Mouse (Mus musculus) CH12.LX (cell line): ENCODE measurements around the gene Sf3a2. TPM values are rescaled to one million over a fixed set of nuclear protein-coding genes. Genes with fewer than 3 reads are reported as not detected.

Experiments used
- DNase-seq: peaks from one replicate; pipeline ENCODE4 v3.0.0-alpha.2; 2013; ENCODE audit errors: extremely low read depth
- H3K27ac ChIP-seq: 2 replicates; pipeline ENCODE4 v1.5.1; 2012; ENCODE audit warnings: low read depth, mild to moderate bottlenecking, control low read depth, moderate library complexity; ENCODE audit not compliant: insufficient read depth
- H3K27me3 ChIP-seq: replicated peaks from 2 replicates; pipeline ENCODE3; 2012; ENCODE audit warnings: inconsistent platforms
- H3K36me3 ChIP-seq, 2 experiments: replicated peaks in 1 of 2; 2 replicates each; pipeline versions ENCODE3 to v1.6.1; 2012; ENCODE audit warnings: inconsistent platforms in 1 of 2, low read length in 1 of 2, mild to moderate bottlenecking in 1 of 2, mixed read lengths in 1 of 2, moderate library complexity in 1 of 2; ENCODE audit not compliant: control insufficient read depth in 1 of 2, insufficient read depth in 1 of 2
- H3K4me1 ChIP-seq, 2 experiments: 2 replicates each; pipeline ENCODE4 v1.6.1; 2012; ENCODE audit warnings: inconsistent platforms in 1 of 2, moderate library complexity in 1 of 2; ENCODE audit not compliant: insufficient read depth in 2 of 2, control insufficient read depth in 1 of 2
- H3K4me2 ChIP-seq: 2 replicates; pipeline ENCODE4 v1.6.1; 2012; ENCODE audit warnings: low read depth, mild to moderate bottlenecking, control low read depth; ENCODE audit not compliant: poor library complexity, insufficient read depth, severe bottlenecking
- H3K4me3 ChIP-seq, 3 experiments: fragments of 150-350 bp in 1 of 3; sonication (generic) in 1 of 3; replicated peaks in 1 of 3; 2 replicates each; pipeline versions ENCODE3 to v1.5.1; 2011 to 2012; ENCODE audit warnings: low read depth in 2 of 3, low read length in 2 of 3, mild to moderate bottlenecking in 2 of 3, moderate library complexity in 2 of 3, control low read depth in 1 of 3, improper control_type of control experiment in 1 of 3, inconsistent platforms in 1 of 3, mixed read lengths in 1 of 3; ENCODE audit not compliant: poor library complexity in 1 of 3
- H3K79me2 ChIP-seq: replicated peaks from 2 replicates; pipeline ENCODE4 v1.6.1; 2012; ENCODE audit warnings: mild to moderate bottlenecking, moderate library complexity; ENCODE audit not compliant: control insufficient read depth, poor library complexity, insufficient read depth, severe bottlenecking; ENCODE audit errors: extremely low read depth
- H3K9ac ChIP-seq: 2 replicates; pipeline ENCODE4 v1.6.1; 2012; ENCODE audit warnings: low read depth, mild to moderate bottlenecking, control low read depth, moderate library complexity; ENCODE audit not compliant: insufficient read depth
- H3K9me3 ChIP-seq: replicated peaks from 2 replicates; pipeline ENCODE3; 2012; ENCODE audit warnings: low read length, inconsistent platforms, mixed read lengths
- BHLHE40 ChIP-seq: IDR thresholded peaks from 2 replicates; pipeline ENCODE4 v1.6.1; 2011; ENCODE audit warnings: mild to moderate bottlenecking, low read depth, low read length, improper control_type of control experiment
- POLR2AphosphoS2 ChIP-seq: IDR thresholded peaks from 2 replicates; pipeline ENCODE4 v1.6.1; 2011; ENCODE audit warnings: low read depth, low read length, improper control_type of control experiment
- TBP ChIP-seq: conservative IDR thresholded peaks from 2 replicates; pipeline ENCODE4 v1.6.1; 2011; ENCODE audit warnings: low read depth, low read length, improper control_type of control experiment
- UBTF ChIP-seq: IDR thresholded peaks from 2 replicates; pipeline ENCODE4 v1.6.1; 2012; ENCODE audit warnings: low read depth, mild to moderate bottlenecking, inconsistent platforms, low read length, improper control_type of control experiment, moderate library complexity
- ZKSCAN1 ChIP-seq: IDR thresholded peaks from 2 replicates; pipeline ENCODE4 v1.6.1; 2012; ENCODE audit warnings: low read depth, inconsistent platforms, low read length, improper control_type of control experiment, borderline replicate concordance
- ZMIZ1 ChIP-seq: IDR thresholded peaks from 2 replicates; pipeline ENCODE4 v1.6.1; 2012; ENCODE audit warnings: low read depth, mild to moderate bottlenecking, inconsistent platforms, low read length, improper control_type of control experiment
- dilution Hi-C: fragments of 300-500 bp; cut with MboI; formaldehyde crosslinking; loops from 2 replicates; pipeline ENCODE4 v1.14.3; 2020; ENCODE audit warnings: low sequenced_read_pairs; ENCODE audit not compliant: extremely low pct_unique_long_range_greater_than_20kb, extremely low pct_ligation_motif_present
- in situ Hi-C: fragments of 300-500 bp; cut with MboI; formaldehyde crosslinking; loops from 3 replicates; pipeline ENCODE4 v1.14.3; 2019; ENCODE audit warnings: low sequenced_read_pairs, low pct_ligation_motif_present, low pct_unique_long_range_greater_than_20kb, mixed read lengths
- polyA plus RNA-seq: library from polyadenylated mRNA; unstranded; fragments of >175 nt; gene quantifications from 2 replicates; pipeline ENCODE4 v1.2.1, GENCODE M21; 2012; ENCODE audit warnings: low read depth; ENCODE audit not compliant: insufficient read length
- total RNA-seq, 2 experiments: library from RNA; depleted of rRNA; stranded (reverse); fragments of 300-350 nt in 1 of 2; fragments of >200 nt in 1 of 2; gene quantifications; 2 replicates each; pipeline ENCODE4 v1.2.3; 2012 to 2014

Gene Sf3a2
- total and polyA plus RNA-seq, 3 experiments, result 12.4 to 153 (median 29.0) TPM

DNA sequence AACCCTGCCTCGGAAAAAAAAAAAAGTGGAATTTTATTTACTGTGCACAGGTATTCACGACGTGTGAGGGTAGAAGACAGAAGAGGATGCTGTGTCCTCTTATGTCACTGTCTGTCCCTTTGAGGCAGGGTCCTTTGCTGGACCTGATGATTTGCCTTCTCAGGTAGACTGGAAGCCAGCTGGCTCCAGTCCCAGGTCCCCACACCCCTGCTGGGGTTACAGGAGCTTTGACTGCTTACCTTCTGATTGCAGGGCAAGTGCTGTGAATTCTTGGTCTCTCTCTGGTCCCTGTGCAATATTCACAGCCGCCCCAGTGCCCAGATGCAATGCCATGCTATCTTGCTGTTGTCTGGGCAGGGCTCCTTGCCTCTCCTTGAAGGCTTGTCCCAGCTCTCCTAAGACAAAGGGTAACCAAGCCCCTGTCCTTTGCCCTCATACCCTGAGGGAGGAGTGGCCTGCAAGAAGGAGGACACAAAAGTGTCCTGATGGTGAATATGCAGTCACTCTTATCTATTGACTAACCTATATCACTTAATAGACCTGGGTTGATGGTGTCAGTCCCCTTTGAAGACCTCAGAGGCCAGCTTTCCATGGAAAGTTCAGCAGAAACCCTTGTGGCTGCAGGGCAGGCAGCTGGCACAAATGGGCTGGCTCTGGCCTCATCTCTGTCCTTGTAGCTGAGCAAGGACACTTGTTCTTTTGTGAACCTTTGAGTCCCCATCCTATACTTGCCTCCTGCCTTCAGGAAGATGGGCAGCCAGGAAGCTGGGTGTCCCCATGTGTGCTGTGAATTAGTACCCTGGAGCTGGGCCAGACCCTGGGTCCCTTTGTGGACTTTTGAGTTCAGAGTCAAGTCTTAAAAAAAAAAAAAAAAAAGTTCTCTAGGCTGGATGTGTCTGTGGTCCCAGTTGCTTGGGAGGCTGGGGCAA lies 37.1 kb upstream of the Sf3a2 start:
- TF ChIP-seq TBP, result no peak
- peaks cover 88% of the 10 kb centered on the region for H3K79me2 ChIP-seq
- H3K4me3 ChIP-seq, result no peak overlapping the region
- no peak for DNase-seq
- peaks cover 15 to 70% of the 10 kb centered on the region in 2 experiments for H3K36me3 ChIP-seq
- H3K27me3 ChIP-seq, result no peaks in the 10 kb centered on the region
- dilution Hi-C loops, result no loop called here
- no peak overlapping the region for H3K9ac ChIP-seq
- H3K4me2 ChIP-seq, result no peak overlapping the region
- in situ Hi-C loops, result loop anchor here (5.0 kb wide), 1 partner anchor 36 kb away; the partner anchor contains the start of genes Plekhj1 and Sf3a2
- no peak overlapping the region for H3K27ac ChIP-seq
- H3K9me3 ChIP-seq, result no peaks in the 10 kb centered on the region
- H3K4me1 ChIP-seq, result peaks cover 30 to 62% of the 10 kb centered on the region in 2 experiments

DNA sequence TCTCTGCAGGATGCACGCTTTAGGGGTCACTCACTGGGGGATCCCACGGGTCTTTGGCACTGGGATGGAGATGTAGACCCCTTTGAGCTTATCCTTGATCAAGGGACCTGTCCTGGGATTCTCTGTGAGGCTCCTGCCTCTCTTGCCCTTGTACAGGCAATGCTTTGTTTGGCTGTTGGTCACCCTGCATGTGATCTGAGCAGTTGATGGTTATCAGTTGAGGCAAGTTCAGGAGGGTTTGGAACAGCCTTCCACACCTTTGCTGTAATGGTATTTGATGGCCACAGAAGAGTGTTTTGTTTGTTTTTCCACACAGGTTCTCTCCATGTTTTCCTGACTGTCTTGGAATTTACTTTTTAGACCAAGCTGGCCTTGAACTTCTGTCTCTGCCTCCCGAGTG lies 36.2 kb upstream of the Sf3a2 start:
- no peak for DNase-seq
- H3K9ac ChIP-seq, result no peak overlapping the region
- dilution Hi-C loops, result no loop called here
- no peaks in the 10 kb centered on the region for H3K27me3 ChIP-seq
- TF ChIP-seq POLR2AphosphoS2 (no peak), ZMIZ1 (no peak), BHLHE40 (no peak), TBP (no peak)
- TF ChIP-seq, all 38 proteins: peak for 0
- Histone ChIP-seq H3K27ac (no peak overlapping the region), H3K9me3 (no peaks in the 10 kb centered on the region), H3K4me2 (no peak overlapping the region), H3K36me3 (peaks cover 25 to 78% of the 10 kb centered on the region in 2 experiments), H3K4me1 (peaks cover 22 to 53% of the 10 kb centered on the region in 2 experiments), H3K79me2 (peaks cover 78% of the 10 kb centered on the region), H3K4me3 (no peak overlapping the region)
- in situ Hi-C loops, result loop anchor here (5.0 kb wide), 1 partner anchor 35 kb away; the partner anchor contains the start of genes Plekhj1 and Sf3a2

DNA sequence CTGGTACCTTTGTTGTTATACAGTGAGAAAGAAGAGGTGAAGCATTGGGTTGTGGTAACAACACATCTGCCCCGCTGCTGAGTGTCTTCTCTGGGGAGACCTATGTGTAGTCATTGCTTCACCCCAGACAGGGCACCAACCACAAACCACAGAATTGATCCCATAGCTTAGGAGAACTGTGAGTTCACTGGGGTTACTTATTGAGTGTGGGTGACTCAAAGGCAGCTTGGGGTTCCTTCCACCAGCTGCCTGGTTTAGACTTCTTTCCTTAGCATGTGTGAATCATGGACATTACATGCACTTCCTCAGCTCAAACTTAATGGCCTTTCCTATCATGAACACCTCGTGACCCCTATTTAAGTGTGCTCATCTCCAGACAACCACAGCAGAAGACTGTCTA lies 34.5 kb upstream of the Sf3a2 start:
- Histone ChIP-seq H3K36me3 (peaks cover 40 to 84% of the 10 kb centered on the region in 2 experiments), H3K4me1 (peaks cover 11 to 36% of the 10 kb centered on the region in 2 experiments), H3K79me2 (peaks cover 63% of the 10 kb centered on the region), H3K4me2 (no peak overlapping the region), H3K9me3 (no peaks in the 10 kb centered on the region), H3K27ac (no peak overlapping the region), H3K9ac (no peak overlapping the region), H3K27me3 (no peaks in the 10 kb centered on the region), H3K4me3 (no peak overlapping the region)
- dilution Hi-C loops, result no loop called here
- no peak for TF ChIP-seq UBTF
- no peak for TF ChIP-seq ZKSCAN1
- in situ Hi-C loops, result loop anchor here (5.0 kb wide), 1 partner anchor 34 kb away; the partner anchor contains the start of genes Plekhj1 and Sf3a2
- no peak for DNase-seq
